Mouse (Mus musculus) kidney, embryonic 15.5 days (tissue): Measurements from ENCODE around the gene Ttll4. TPM values are rescaled to one million over a fixed set of nuclear protein-coding genes. Genes with fewer than 3 reads are reported as not detected.

ENCODE experiments used
- ATAC-seq: fragments of 200-750 bp; cut with Nextera tagmentation; replicated peaks from 2 replicates; pipeline ENCODE4 v1.8.0; 2017; ENCODE audit warnings: moderate TSS enrichment; ENCODE audit not compliant: low FRiP score
- H3K27ac ChIP-seq: fragments of 300-500 bp; sonication (generic); 2 replicates; pipeline ENCODE4 v1.5.1; 2015; ENCODE audit warnings: mild to moderate bottlenecking, inconsistent platforms
- H3K27me3 ChIP-seq: fragments of 300-500 bp; sonication (generic); 2 replicates; pipeline ENCODE4 v1.6.1; 2015; ENCODE audit warnings: inconsistent platforms
- H3K36me3 ChIP-seq: fragments of 300-500 bp; sonication (generic); 2 replicates; pipeline ENCODE4 v1.6.1; 2015; ENCODE audit warnings: inconsistent platforms
- H3K4me1 ChIP-seq: fragments of 300-500 bp; sonication (generic); 2 replicates; pipeline ENCODE4 v1.6.1; 2015; ENCODE audit warnings: inconsistent platforms
- H3K4me2 ChIP-seq: fragments of 300-500 bp; sonication (generic); 2 replicates; pipeline ENCODE4 v1.6.1; 2015; ENCODE audit warnings: moderate library complexity, mild to moderate bottlenecking, inconsistent platforms
- H3K4me3 ChIP-seq: fragments of 300-500 bp; sonication (generic); replicated peaks from 2 replicates; pipeline ENCODE4 v1.5.1; 2015; ENCODE audit warnings: mild to moderate bottlenecking, inconsistent platforms
- H3K9ac ChIP-seq: fragments of 300-500 bp; sonication (generic); 2 replicates; pipeline ENCODE4 v1.6.1; 2015; ENCODE audit warnings: mild to moderate bottlenecking, inconsistent platforms
- H3K9me3 ChIP-seq: fragments of 300-500 bp; sonication (generic); replicated peaks from 2 replicates; pipeline ENCODE4 v1.6.1; 2016; ENCODE audit warnings: inconsistent platforms
- WGBS: fragments of 180-500 bp; shearing (Covaris S2); methylation state at CpG from one replicate; pipeline ENCODE4 v1.1.7; 2015; ENCODE audit warnings: mixed read lengths; 5-methylcytosine and 5-hydroxymethylcytosine counted together
- polyA plus RNA-seq: library from polyadenylated mRNA; unstranded; fragments of >200 nt; fragmentation: Nextera tagmentation; extraction: Ambion mirVana; gene quantifications from 2 replicates; pipeline ENCODE4 v1.2.1, GENCODE M21; 2015

The Ttll4 gene
- polyA plus RNA-seq, 1 experiment from 2014 or later, result 17.4 TPM

DNA sequence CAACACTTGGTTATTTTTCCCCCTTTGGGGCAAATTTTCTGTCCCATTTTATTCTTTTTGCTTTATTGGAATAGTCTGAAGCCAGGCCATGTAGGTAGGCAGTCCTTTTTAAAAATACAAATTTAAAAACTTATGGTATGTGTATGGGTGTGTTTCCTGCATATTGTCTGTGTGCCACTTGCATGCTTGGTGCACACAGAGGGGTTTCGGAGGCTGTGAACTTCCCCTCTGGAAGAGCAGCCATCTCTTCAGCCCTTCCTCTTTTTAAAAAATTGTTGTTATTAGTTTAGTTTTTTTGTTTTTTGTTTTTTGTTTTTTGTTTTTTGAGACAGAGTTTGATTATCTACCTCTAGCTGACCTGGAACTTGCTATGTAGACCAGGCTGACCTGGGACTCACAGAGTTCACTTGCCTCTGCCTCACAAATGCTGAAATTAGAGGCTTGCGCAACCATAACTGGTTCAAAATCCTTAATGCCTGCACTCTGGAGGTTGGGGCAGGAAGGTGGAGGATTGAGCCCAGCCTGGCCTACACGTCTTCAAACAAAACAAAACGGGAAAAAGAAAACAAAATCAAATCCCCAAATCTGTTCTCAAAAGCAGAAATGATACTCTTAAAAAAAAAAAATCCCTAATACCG lies 51.0 kb downstream of the Ttll4 start:
- Histone ChIP-seq H3K36me3 (no peaks in the 10 kb centered on the region), H3K27ac (0 out of 2 replicates have a peak overlapping the region, but pooled peaks have one; percentile 51), H3K4me2 (peak overlapping the region; percentile 97), H3K4me1 (peaks cover 21% of the 10 kb centered on the region), H3K9me3 (no peaks in the 10 kb centered on the region), H3K27me3 (0 out of 2 replicates have a peak, but pooled peaks cover 10% of the 10 kb centered on the region), H3K4me3 (peak overlapping the region; percentile 57), H3K9ac (peak overlapping the region; percentile 74)
- ATAC-seq, result no peak
- 35% methylated on average over 5 of the region's 5 CpGs for WGBS

DNA sequence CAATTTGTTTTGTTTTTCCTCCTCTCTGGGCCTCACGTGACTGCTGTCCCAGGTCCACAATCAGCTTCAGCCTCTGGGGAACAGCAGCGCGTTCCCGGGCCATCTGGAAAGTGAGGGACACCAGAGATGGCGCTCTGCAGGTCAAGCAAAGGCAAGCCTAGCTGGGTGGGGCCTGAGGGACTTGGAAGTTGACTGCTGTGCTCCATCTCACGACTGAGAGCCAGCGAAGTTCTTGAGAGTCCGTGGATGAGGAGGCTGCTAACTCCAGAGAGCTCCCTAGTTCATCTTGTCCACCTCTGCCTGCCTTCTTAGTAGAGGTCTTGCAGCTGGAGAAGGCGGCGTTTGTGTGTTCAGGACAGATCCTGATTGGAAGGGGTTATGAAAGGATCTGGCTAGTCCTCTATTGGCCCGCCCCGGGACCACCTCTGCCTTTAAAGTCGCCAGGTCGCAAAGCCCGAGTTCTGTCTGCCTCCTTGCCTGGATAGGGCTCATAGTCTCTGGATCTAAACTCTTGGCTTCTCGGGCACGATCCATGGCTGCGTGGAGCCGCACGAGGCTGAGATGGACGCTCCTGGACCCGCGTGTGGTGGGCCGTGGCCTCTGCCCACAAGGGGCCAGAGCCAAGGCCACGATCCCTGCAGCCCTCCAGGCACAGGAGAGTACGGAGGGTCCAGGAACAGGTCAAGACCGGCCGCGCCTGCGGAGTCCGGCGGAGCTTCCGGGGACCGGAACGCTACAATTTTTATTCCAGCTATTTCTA lies 51.7 kb downstream of the Ttll4 start, which contains the start of gene Cyp27a1:
Gene Cyp27a1 (plus strand): TSS at position 476 of the 760 bp plus-strand sequence.
- H3K4me1 ChIP-seq, result peaks cover 21% of the 10 kb centered on the region
- H3K4me2 ChIP-seq, result peak within 1 kb of the TSS; percentile 97
- no peaks in the 10 kb centered on the region for H3K36me3 ChIP-seq
- WGBS, result under 1% methylated on average over 35 of the region's 35 CpGs
- peak within 1 kb of the TSS; percentile 57 for H3K4me3 ChIP-seq
- 0 out of 2 replicates have a peak, but pooled peaks cover 10% of the 10 kb centered on the region for H3K27me3 ChIP-seq
- peak within 1 kb of the TSS; percentile 51 for H3K27ac ChIP-seq
- H3K9me3 ChIP-seq, result no peaks in the 10 kb centered on the region
- ATAC-seq, result peak; percentile 84
- peak within 1 kb of the TSS; percentile 74 for H3K9ac ChIP-seq

DNA sequence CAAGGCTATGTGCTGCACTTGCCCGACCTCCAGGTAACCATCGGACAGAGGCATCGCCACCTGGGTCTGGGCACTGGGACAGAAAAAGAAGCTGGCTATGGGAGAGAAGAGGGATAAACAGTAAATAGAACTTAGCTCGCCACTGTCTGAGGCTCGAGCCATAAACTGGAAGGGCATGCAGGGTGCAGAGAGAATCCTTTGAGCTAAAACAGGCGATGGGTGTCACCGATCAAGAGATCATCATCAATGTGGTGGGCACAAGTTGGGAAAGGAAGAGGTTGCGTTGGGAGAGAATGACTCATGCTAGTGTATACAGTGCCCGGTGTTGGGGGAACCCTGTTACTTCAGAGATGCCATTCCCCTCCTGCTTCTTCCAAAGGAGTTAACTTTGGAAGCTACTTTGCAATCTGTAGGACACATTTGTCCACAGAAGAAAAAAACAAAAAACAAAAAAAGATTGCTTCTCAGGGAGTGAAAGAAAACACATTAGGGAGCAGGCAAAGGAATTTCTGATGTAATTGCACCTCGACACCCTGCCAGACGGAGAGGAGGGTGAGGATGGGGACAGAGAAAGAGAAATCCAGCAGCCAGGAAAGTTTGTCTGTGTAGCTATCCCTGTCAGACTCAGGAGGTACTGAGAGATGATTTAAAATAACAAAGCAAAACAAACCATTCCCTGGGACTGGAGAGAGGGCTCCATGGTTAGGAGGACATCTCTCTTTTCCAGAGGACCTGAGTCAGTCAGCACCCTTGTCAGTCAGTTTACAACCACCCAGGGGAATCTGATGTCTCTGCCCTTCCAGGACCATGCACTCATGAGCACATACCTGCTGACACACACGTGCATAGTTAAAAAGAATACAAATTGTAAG lies 52.5 kb downstream of the Ttll4 start:
- WGBS, result 17% methylated on average over 12 of the region's 12 CpGs

DNA sequence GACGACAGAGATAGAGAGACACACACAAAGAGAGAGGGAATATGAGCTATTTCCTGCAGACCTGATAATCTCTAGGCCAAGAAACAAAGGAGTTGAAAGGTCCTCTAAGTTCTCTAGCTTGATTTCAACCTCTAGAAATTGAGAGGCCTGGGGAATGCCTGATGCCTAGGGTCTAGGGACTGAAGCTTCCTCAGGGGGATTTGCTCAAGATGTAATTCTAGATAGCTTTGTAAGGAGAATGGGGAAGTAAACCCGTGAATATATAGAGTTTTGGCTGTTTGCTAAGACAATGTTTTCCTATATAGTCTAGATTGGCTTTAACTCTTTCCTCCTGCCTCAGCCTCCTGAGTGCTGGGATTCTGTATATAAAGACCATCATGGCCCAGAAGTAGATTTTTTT lies 53.4 kb downstream of the Ttll4 start:
- Histone ChIP-seq H3K36me3 (no peaks in the 10 kb centered on the region), H3K27me3 (0 out of 2 replicates have a peak, but pooled peaks cover 10% of the 10 kb centered on the region), H3K4me2 (no peak overlapping the region), H3K4me3 (no peak overlapping the region), H3K4me1 (peaks cover 21% of the 10 kb centered on the region), H3K9me3 (no peaks in the 10 kb centered on the region), H3K27ac (no peak overlapping the region), H3K9ac (no peak overlapping the region)
- no peak for ATAC-seq
- WGBS, result 40% methylated on average over 2 of the region's 2 CpGs

More for the DNA sequence above, 52.5 kb downstream of the Ttll4 start:
- H3K27ac ChIP-seq, result peak overlapping the region; percentile 24; the same call in 1 of the 2 replicates
- peak overlapping the region; percentile 57 for H3K4me3 ChIP-seq
- ATAC-seq, result no peak
- H3K4me1 ChIP-seq, result peaks cover 21% of the 10 kb centered on the region
- H3K4me2 ChIP-seq, result peak overlapping the region; percentile 97
- H3K36me3 ChIP-seq, result no peaks in the 10 kb centered on the region
- no peaks in the 10 kb centered on the region for H3K9me3 ChIP-seq
- 0 out of 2 replicates have a peak, but pooled peaks cover 10% of the 10 kb centered on the region for H3K27me3 ChIP-seq
- H3K9ac ChIP-seq, result peak overlapping the region; percentile 74

DNA sequence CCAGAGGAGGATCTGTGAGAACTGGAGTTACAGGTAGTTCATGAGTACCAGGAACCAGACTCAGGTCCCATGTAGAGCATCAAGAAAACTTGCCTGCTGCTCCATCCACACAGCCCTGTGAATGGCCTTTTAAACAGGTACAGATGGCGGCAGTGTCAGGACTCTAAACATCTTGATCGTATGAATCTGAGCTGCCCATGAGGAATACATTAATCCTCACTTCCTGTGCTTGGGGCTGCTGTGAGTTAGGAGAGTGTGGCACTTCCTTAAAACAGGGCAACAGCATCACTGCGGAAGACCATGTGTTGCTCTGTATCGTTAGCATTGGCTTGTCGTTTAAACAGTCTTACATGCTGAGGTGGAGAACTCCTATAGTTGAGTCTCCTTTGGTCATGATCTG lies 53.9 kb downstream of the Ttll4 start:
- H3K4me1 ChIP-seq, result peaks cover 21% of the 10 kb centered on the region
- ATAC-seq, result no peak
- H3K27me3 ChIP-seq, result 0 out of 2 replicates have a peak, but pooled peaks cover 10% of the 10 kb centered on the region
- H3K27ac ChIP-seq, result no peak overlapping the region
- no peaks in the 10 kb centered on the region for H3K9me3 ChIP-seq
- WGBS, result 63% methylated on average over 5 of the region's 5 CpGs
- no peak overlapping the region for H3K4me2 ChIP-seq
- H3K9ac ChIP-seq, result no peak overlapping the region
- no peak overlapping the region for H3K4me3 ChIP-seq
- H3K36me3 ChIP-seq, result no peaks in the 10 kb centered on the region

DNA sequence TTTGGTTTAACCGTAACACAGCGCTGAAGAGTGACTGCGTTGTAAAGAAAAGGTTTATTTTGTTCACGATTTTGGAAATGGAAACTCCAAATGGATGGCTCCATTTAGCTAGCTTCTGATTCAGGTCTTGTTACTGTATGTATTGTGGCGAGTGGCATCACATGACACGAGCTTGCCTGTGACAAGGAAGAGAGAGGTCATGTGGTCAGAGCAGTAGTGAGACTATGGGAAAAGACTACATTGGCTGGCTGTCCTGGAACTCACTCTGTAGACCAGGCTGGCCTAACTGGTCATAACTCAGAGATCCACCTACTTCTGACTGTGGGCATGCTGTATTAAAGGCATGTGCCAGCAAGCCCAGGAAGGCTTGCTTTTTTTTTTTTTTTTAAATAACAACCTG lies 54.3 kb downstream of the Ttll4 start:
- no peaks in the 10 kb centered on the region for H3K36me3 ChIP-seq
- no peak overlapping the region for H3K27ac ChIP-seq
- no peak overlapping the region for H3K4me3 ChIP-seq
- no peak overlapping the region for H3K9ac ChIP-seq
- no peaks in the 10 kb centered on the region for H3K9me3 ChIP-seq
- H3K4me2 ChIP-seq, result no peak overlapping the region
- H3K4me1 ChIP-seq, result peaks cover 21% of the 10 kb centered on the region
- 0 out of 2 replicates have a peak, but pooled peaks cover 10% of the 10 kb centered on the region for H3K27me3 ChIP-seq
- WGBS, result 91% methylated on average over 6 of the region's 6 CpGs
- ATAC-seq, result no peak

DNA sequence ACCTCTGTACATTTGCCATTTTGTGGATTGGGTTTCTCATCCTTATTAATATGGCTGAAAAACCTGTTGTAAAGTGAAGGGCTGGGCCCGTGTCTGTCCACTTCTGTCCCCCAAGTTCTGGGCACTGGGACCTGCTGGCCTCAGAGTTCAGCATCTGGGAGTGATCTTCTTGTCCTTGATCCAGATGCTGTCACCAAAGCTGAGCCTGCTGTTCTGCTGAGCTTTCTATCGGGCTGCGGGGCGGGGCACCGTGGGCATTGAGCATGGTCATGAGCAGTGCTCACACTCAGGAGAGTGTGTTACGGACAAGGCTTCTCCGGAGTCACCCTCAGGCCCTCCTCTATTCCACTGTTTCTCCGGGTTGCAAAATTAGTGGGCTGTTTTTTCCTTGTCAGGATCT lies 56.6 kb downstream of the Ttll4 start:
- peaks cover 13% of the 10 kb centered on the region for H3K4me1 ChIP-seq
- 83% methylated on average over 8 of the region's 8 CpGs for WGBS
- H3K9ac ChIP-seq, result no peak overlapping the region
- no peak overlapping the region for H3K27ac ChIP-seq
- no peak overlapping the region for H3K4me3 ChIP-seq
- no peak for ATAC-seq
- 0 out of 2 replicates have a peak, but pooled peaks cover 10% of the 10 kb centered on the region for H3K27me3 ChIP-seq
- H3K4me2 ChIP-seq, result no peak overlapping the region
- no peaks in the 10 kb centered on the region for H3K36me3 ChIP-seq
- no peaks in the 10 kb centered on the region for H3K9me3 ChIP-seq

DNA sequence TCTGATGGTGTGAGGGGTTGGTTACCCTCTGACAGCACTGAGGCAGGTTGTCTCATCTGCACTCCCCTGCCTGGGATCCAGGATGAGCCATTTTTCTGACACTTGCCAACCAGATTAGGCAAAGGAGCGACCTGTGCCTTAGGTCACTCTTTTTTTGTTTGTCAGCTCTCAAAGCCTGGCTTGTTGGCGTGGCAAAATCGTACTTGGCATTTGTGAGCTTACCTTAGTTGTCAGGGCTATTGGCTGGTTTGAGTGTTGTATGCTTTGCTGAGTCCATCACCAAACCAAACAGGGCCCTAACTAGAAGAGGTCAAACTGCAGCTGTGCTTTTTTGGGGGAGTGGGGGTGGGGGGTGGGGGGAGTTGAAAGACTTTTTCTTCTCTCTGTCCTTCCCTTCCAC lies 57.7 kb downstream of the Ttll4 start:
- Histone ChIP-seq H3K9ac (no peak overlapping the region), H3K4me3 (no peak overlapping the region), H3K9me3 (no peaks in the 10 kb centered on the region), H3K36me3 (no peaks in the 10 kb centered on the region), H3K4me2 (no peak overlapping the region), H3K27me3 (0 out of 2 replicates have a peak, but pooled peaks cover 2% of the 10 kb centered on the region), H3K27ac (no peak overlapping the region), H3K4me1 (0 out of 2 replicates have a peak, but pooled peaks cover 3% of the 10 kb centered on the region)
- no peak for ATAC-seq
- WGBS, result 82% methylated on average over 3 of the region's 3 CpGs

DNA sequence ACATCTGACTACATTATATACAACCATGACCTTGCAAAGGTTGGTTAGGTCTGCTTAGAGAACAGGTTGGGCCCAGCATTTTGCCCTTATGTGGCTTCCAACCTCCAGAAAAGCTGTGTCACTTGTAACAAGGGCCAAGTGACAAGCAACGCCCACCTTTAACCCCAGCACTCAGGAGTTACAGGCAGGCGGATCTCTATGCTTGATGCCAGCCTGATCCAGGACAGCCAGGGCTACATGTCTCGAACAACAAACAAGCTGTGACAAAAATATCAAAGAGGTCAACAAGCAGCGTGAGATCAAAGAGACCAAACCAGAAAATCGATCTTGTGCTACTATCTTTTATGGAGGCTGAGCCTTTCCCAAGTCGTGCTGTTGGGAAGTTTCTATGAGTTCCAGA lies 60.1 kb downstream of the Ttll4 start:
- no peak for ATAC-seq
- Histone ChIP-seq H3K4me2 (no peak overlapping the region), H3K27me3 (no peaks in the 10 kb centered on the region), H3K9ac (no peak overlapping the region), H3K36me3 (no peaks in the 10 kb centered on the region), H3K9me3 (no peaks in the 10 kb centered on the region), H3K4me1 (no peaks in the 10 kb centered on the region), H3K27ac (no peak overlapping the region), H3K4me3 (no peak overlapping the region)
- WGBS, result 61% methylated on average over 6 of the region's 6 CpGs

DNA sequence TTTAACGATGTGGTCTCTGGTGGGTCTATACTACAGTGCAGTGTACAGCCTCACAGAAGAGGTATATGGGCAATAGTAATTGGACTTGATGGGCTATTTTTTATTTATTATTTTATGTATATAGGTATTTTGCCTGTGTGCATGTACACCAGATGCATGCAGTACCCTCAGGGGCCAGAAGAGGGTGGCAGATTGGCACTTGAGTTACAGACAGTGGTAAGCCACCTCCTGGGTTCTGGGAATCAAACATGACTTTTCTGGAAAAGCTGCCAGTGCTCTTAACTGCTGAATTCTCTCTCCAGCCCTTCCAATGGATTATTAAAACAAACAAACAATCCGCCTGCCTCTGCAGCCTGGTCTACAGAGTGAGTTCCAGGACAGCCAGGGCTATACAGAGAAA lies 62.2 kb downstream of the Ttll4 start:
- H3K4me3 ChIP-seq, result no peak overlapping the region
- H3K36me3 ChIP-seq, result no peaks in the 10 kb centered on the region
- H3K4me1 ChIP-seq, result no peaks in the 10 kb centered on the region
- 85% methylated on average over 2 of the region's 2 CpGs for WGBS
- no peaks in the 10 kb centered on the region for H3K9me3 ChIP-seq
- no peaks in the 10 kb centered on the region for H3K27me3 ChIP-seq
- no peak for ATAC-seq
- no peak overlapping the region for H3K27ac ChIP-seq
- H3K4me2 ChIP-seq, result no peak overlapping the region
- no peak overlapping the region for H3K9ac ChIP-seq

- no peaks in the 10 kb centered on the region for H3K36me3 ChIP-seq
- no peak overlapping the region for H3K4me3 ChIP-seq
- WGBS, result 36% methylated on average over 5 of the region's 5 CpGs
- ATAC-seq, result no peak
- H3K27ac ChIP-seq, result no peak overlapping the region
- H3K4me1 ChIP-seq, result no peaks in the 10 kb centered on the region
- no peaks in the 10 kb centered on the region for H3K9me3 ChIP-seq
- no peak overlapping the region for H3K4me2 ChIP-seq
- H3K9ac ChIP-seq, result no peak overlapping the region
- H3K27me3 ChIP-seq, result no peaks in the 10 kb centered on the region
Observed at GRCm38 (mm10) chr1:74726114-74726513, 64.6 kb downstream of the Ttll4 start.
